Mouse (Mus musculus) testis, adult 2 months (tissue): Measurements from ENCODE around the gene Klhl22.

ENCODE experiments used
- CTCF ChIP-seq: fragments of 200-500 bp; IDR thresholded peaks from 2 replicates; pipeline ENCODE4 v1.5.1; 2012; ENCODE audit warnings: low read depth, mild to moderate bottlenecking, inconsistent platforms, low read length, moderate library complexity; ENCODE audit not compliant: control insufficient read depth, insufficient read depth, insufficient replicate concordance
- POLR2A ChIP-seq: fragments of 200-500 bp; IDR thresholded peaks from 2 replicates; pipeline ENCODE4 v1.6.1; 2012; ENCODE audit warnings: low read depth, mild to moderate bottlenecking, inconsistent platforms, low read length, moderate library complexity; ENCODE audit not compliant: control insufficient read depth

DNA sequence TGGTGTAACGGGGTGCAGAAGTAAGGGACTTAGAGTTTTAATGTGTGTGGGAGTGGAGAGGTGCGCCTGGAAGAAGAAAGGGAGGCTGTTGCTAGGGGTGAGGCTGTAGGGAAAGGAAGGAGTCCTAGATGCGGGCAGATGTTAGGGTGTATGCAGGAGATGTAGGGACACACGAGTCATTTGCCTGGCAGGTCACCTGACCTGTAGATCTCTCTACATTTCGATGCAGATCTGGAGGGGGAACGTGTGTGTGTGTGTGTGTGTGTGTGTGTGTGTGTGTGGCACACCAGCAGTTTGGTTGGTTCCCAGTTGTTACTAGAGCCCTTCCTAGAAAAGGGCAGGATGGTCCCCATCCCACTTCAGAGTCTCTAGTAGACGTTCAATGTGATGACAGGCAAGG, 45.6 kb downstream of the Klhl22 start:
- TF ChIP-seq POLR2A (no peak), CTCF (no peak)
